Mouse (Mus musculus) CH12.LX (cell line): ENCODE data around the gene Igsf21. TPM values are rescaled to one million over a fixed set of nuclear protein-coding genes. Genes with fewer than 3 reads are reported as not detected.

Source experiments
- DNase-seq: peaks from one replicate; pipeline ENCODE4 v3.0.0-alpha.2; 2013; ENCODE audit errors: extremely low read depth
- H3K27ac ChIP-seq: 2 replicates; pipeline ENCODE4 v1.5.1; 2012; ENCODE audit warnings: low read depth, mild to moderate bottlenecking, control low read depth, moderate library complexity; ENCODE audit not compliant: insufficient read depth
- H3K27me3 ChIP-seq: replicated peaks from 2 replicates; pipeline ENCODE3; 2012; ENCODE audit warnings: inconsistent platforms
- H3K36me3 ChIP-seq, 2 experiments: replicated peaks in 1 of 2; 2 replicates each; pipeline versions ENCODE3 to v1.6.1; 2012; ENCODE audit warnings: inconsistent platforms in 1 of 2, low read length in 1 of 2, mild to moderate bottlenecking in 1 of 2, mixed read lengths in 1 of 2, moderate library complexity in 1 of 2; ENCODE audit not compliant: control insufficient read depth in 1 of 2, insufficient read depth in 1 of 2
- H3K4me1 ChIP-seq, 2 experiments: 2 replicates each; pipeline ENCODE4 v1.6.1; 2012; ENCODE audit warnings: inconsistent platforms in 1 of 2, moderate library complexity in 1 of 2; ENCODE audit not compliant: insufficient read depth in 2 of 2, control insufficient read depth in 1 of 2
- H3K4me2 ChIP-seq: 2 replicates; pipeline ENCODE4 v1.6.1; 2012; ENCODE audit warnings: low read depth, mild to moderate bottlenecking, control low read depth; ENCODE audit not compliant: poor library complexity, insufficient read depth, severe bottlenecking
- H3K4me3 ChIP-seq, 3 experiments: fragments of 150-350 bp in 1 of 3; sonication (generic) in 1 of 3; replicated peaks in 1 of 3; 2 replicates each; pipeline versions ENCODE3 to v1.5.1; 2011 to 2012; ENCODE audit warnings: low read depth in 2 of 3, low read length in 2 of 3, mild to moderate bottlenecking in 2 of 3, moderate library complexity in 2 of 3, control low read depth in 1 of 3, improper control_type of control experiment in 1 of 3, inconsistent platforms in 1 of 3, mixed read lengths in 1 of 3; ENCODE audit not compliant: poor library complexity in 1 of 3
- H3K79me2 ChIP-seq: replicated peaks from 2 replicates; pipeline ENCODE4 v1.6.1; 2012; ENCODE audit warnings: mild to moderate bottlenecking, moderate library complexity; ENCODE audit not compliant: control insufficient read depth, poor library complexity, insufficient read depth, severe bottlenecking; ENCODE audit errors: extremely low read depth
- H3K9ac ChIP-seq: 2 replicates; pipeline ENCODE4 v1.6.1; 2012; ENCODE audit warnings: low read depth, mild to moderate bottlenecking, control low read depth, moderate library complexity; ENCODE audit not compliant: insufficient read depth
- H3K9me3 ChIP-seq: replicated peaks from 2 replicates; pipeline ENCODE3; 2012; ENCODE audit warnings: low read length, inconsistent platforms, mixed read lengths
- CHD1 ChIP-seq: IDR thresholded peaks from 2 replicates; pipeline ENCODE4 v1.6.1; 2012; ENCODE audit warnings: low read depth, low read length, improper control_type of control experiment, inconsistent platforms
- CHD2 ChIP-seq: IDR thresholded peaks from 2 replicates; pipeline ENCODE4 v1.6.1; 2011; ENCODE audit warnings: low read length, improper control_type of control experiment
- CTCF ChIP-seq, 2 experiments: IDR thresholded peaks in 1 of 2; conservative IDR thresholded peaks in 1 of 2; 2 replicates each; pipeline ENCODE4 v1.5.1; 2011 to 2012; ENCODE audit warnings: low read depth in 2 of 2, low read length in 2 of 2, improper control_type of control experiment in 1 of 2, inconsistent platforms in 1 of 2, mild to moderate bottlenecking in 1 of 2, moderate library complexity in 1 of 2
- E2F4 ChIP-seq: IDR thresholded peaks from 2 replicates; pipeline ENCODE4 v1.6.1; 2011; ENCODE audit warnings: low read depth, low read length, improper control_type of control experiment; ENCODE audit not compliant: insufficient replicate concordance
- ETS1 ChIP-seq: conservative IDR thresholded peaks from 2 replicates; pipeline ENCODE4 v1.6.1; 2012; ENCODE audit warnings: low read depth, mild to moderate bottlenecking, inconsistent platforms, low read length, improper control_type of control experiment, moderate library complexity
- HCFC1 ChIP-seq: IDR thresholded peaks from 2 replicates; pipeline ENCODE4 v1.6.1; 2012; ENCODE audit warnings: low read depth, mild to moderate bottlenecking, inconsistent platforms, low read length, improper control_type of control experiment
- JUN ChIP-seq: IDR thresholded peaks from 2 replicates; pipeline ENCODE4 v1.6.1; 2011; ENCODE audit warnings: low read depth, mild to moderate bottlenecking, low read length, improper control_type of control experiment, moderate library complexity; ENCODE audit not compliant: insufficient read depth
- JUND ChIP-seq: conservative IDR thresholded peaks from 2 replicates; pipeline ENCODE4 v1.6.1; 2011; ENCODE audit warnings: low read depth, low read length, improper control_type of control experiment
- MAFK ChIP-seq: IDR thresholded peaks from 2 replicates; pipeline ENCODE4 v1.6.1; 2011; ENCODE audit warnings: low read length, improper control_type of control experiment; ENCODE audit not compliant: insufficient replicate concordance
- MEF2A ChIP-seq: IDR thresholded peaks from 2 replicates; pipeline ENCODE4 v1.6.1; 2014; ENCODE audit warnings: low read depth, mild to moderate bottlenecking, inconsistent platforms, low read length, improper control_type of control experiment, borderline replicate concordance
- MXI1 ChIP-seq: IDR thresholded peaks from 2 replicates; pipeline ENCODE4 v1.6.1; 2011; ENCODE audit warnings: mild to moderate bottlenecking, low read depth, low read length, improper control_type of control experiment
- MYC ChIP-seq: IDR thresholded peaks from 2 replicates; pipeline ENCODE4 v1.6.1; 2011; ENCODE audit warnings: low read depth, mild to moderate bottlenecking, improper control_type of control experiment, low read length
- NRF1 ChIP-seq: IDR thresholded peaks from 2 replicates; pipeline ENCODE4 v1.6.1; 2014; ENCODE audit warnings: low read depth, mild to moderate bottlenecking, inconsistent platforms, low read length, improper control_type of control experiment, moderate library complexity
- PAX5 ChIP-seq: IDR thresholded peaks from 2 replicates; pipeline ENCODE4 v1.6.1; 2012; ENCODE audit warnings: low read length, inconsistent platforms, mixed read lengths
- POLR2A ChIP-seq: IDR thresholded peaks from 2 replicates; pipeline ENCODE4 v1.6.1; 2011; ENCODE audit warnings: low read depth, mild to moderate bottlenecking, improper control_type of control experiment, low read length
- RAD21 ChIP-seq: IDR thresholded peaks from 2 replicates; pipeline ENCODE4 v1.6.1; 2011; ENCODE audit warnings: low read depth, mild to moderate bottlenecking, low read length, improper control_type of control experiment, moderate library complexity
- RCOR1 ChIP-seq: conservative IDR thresholded peaks from 2 replicates; pipeline ENCODE4 v1.6.1; 2012; ENCODE audit warnings: low read depth, mild to moderate bottlenecking, inconsistent platforms, low read length, improper control_type of control experiment
- SIN3A ChIP-seq: IDR thresholded peaks from 2 replicates; pipeline ENCODE4 v1.6.1; 2012; ENCODE audit warnings: low read length, improper control_type of control experiment, inconsistent platforms
- TBP ChIP-seq: conservative IDR thresholded peaks from 2 replicates; pipeline ENCODE4 v1.6.1; 2011; ENCODE audit warnings: low read depth, low read length, improper control_type of control experiment
- ZMIZ1 ChIP-seq: IDR thresholded peaks from 2 replicates; pipeline ENCODE4 v1.6.1; 2012; ENCODE audit warnings: low read depth, mild to moderate bottlenecking, inconsistent platforms, low read length, improper control_type of control experiment
- dilution Hi-C: fragments of 300-500 bp; cut with MboI; formaldehyde crosslinking; loops from 2 replicates; pipeline ENCODE4 v1.14.3; 2020; ENCODE audit warnings: low sequenced_read_pairs; ENCODE audit not compliant: extremely low pct_unique_long_range_greater_than_20kb, extremely low pct_ligation_motif_present
- in situ Hi-C: fragments of 300-500 bp; cut with MboI; formaldehyde crosslinking; loops from 3 replicates; pipeline ENCODE4 v1.14.3; 2019; ENCODE audit warnings: low sequenced_read_pairs, low pct_ligation_motif_present, low pct_unique_long_range_greater_than_20kb, mixed read lengths
- polyA plus RNA-seq: library from polyadenylated mRNA; unstranded; fragments of >175 nt; gene quantifications from 2 replicates; pipeline ENCODE4 v1.2.1, GENCODE M21; 2012; ENCODE audit warnings: low read depth; ENCODE audit not compliant: insufficient read length
- total RNA-seq, 2 experiments: library from RNA; depleted of rRNA; stranded (reverse); fragments of 300-350 nt in 1 of 2; fragments of >200 nt in 1 of 2; gene quantifications; 2 replicates each; pipeline ENCODE4 v1.2.3; 2012 to 2014

The Igsf21 gene
- total and polyA plus RNA-seq, 3 experiments = not detected

DNA sequence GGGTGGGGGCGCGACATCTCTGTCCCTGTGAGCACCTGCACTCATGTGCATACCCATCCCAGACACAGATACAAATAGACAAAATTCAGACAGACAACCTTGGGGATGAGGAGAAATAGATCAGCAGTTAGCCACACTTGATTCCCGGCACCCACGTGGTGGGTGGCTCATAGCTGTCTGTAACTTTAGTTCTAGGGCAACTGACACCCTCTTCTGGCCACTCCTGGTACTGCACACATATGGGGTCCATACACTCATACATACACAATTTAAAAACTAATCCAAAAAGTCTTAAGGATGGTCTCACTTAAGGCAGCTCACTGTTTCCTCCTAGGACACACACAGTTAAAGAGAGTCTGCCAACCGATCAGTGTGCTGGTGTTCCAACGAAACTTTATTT is 178.1 kb downstream of the Igsf21 start:
- Histone ChIP-seq H3K4me3 (no peak overlapping the region), H3K79me2 (no peaks in the 10 kb centered on the region), H3K27ac (no peak overlapping the region), H3K4me2 (no peak overlapping the region), H3K36me3 (no peaks in the 10 kb centered on the region), H3K9me3 (peaks cover 89% of the 10 kb centered on the region), H3K9ac (no peak overlapping the region), H3K4me1 (no peaks in the 10 kb centered on the region), H3K27me3 (no peaks in the 10 kb centered on the region)
- dilution Hi-C loops (no loop called here), in situ Hi-C loops (no loop called here)
- TF ChIP-seq NRF1 (no peak), MAFK (no peak), ETS1 (no peak), SIN3A (no peak), JUN (no peak), CTCF (conservative IDR thresholded peaks at IDR 0.05 in 1 of 2, IDR thresholded peaks at IDR 0.05 in 1 of 2; ENCODE audit: low read depth in 2 of 2, low read length in 2 of 2) (peak in 1 of 2 experiments; percentile 21; a peak in 1 of 4 replicates), E2F4 (no peak)
- no peak for DNase-seq

DNA sequence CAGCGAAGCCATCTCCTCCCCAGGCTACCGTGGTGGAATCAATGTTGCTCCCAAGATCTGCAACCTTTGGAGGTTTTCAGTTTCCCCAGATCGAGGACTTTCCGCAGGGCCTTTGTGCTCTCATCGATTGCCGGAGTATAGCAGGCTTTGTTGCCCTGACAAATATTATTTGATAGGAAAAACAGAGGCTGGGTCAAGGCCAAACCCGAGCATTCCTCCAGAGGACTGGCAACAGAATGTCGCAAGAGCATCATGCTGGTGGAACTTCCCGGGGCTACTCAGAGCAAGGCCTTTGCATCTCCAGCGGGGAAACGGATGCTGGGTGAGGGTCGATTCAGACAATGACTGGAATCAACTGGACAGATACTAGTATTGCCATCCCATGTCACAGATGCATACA is 180.6 kb downstream of the Igsf21 start:
- no peaks in the 10 kb centered on the region for H3K27me3 ChIP-seq
- in situ Hi-C loops (no loop called here), dilution Hi-C loops (no loop called here)
- H3K9me3 ChIP-seq = peaks cover 91% of the 10 kb centered on the region
- H3K36me3 ChIP-seq = no peaks in the 10 kb centered on the region
- DNase-seq = no peak
- no peak overlapping the region for H3K4me2 ChIP-seq
- H3K9ac ChIP-seq = no peak overlapping the region
- H3K27ac ChIP-seq = no peak overlapping the region
- no peak overlapping the region for H3K4me3 ChIP-seq
- TF ChIP-seq RAD21 (no peak), CHD2 (no peak), CTCF (conservative IDR thresholded peaks at IDR 0.05 in 1 of 2, IDR thresholded peaks at IDR 0.05 in 1 of 2; ENCODE audit: low read depth in 2 of 2, low read length in 2 of 2) (no peak), CHD1 (no peak), SIN3A (no peak), JUN (no peak), HCFC1 (no peak), MEF2A (no peak), MAFK (no peak), POLR2A (no peak), ZMIZ1 (no peak), RCOR1 (no peak), MYC (no peak), TBP (no peak), JUND (no peak), NRF1 (no peak), MXI1 (no peak), PAX5 (no peak)
- no peaks in the 10 kb centered on the region for H3K4me1 ChIP-seq
- no peaks in the 10 kb centered on the region for H3K79me2 ChIP-seq
